Mouse (Mus musculus) cerebral cortex, adult 2 months (tissue): ENCODE data around the gene Gsta3.

Experiments used
- WGBS: fragments of 180-500 bp; shearing (Covaris S2); methylation state at CpG from one replicate; pipeline ENCODE4 v1.1.7; 2018; 5-methylcytosine and 5-hydroxymethylcytosine counted together

Gene Gsta3

GRCm38 (mm10) chr1:21239911-21240898 is at the start of gene Gsta3:
Gene Gsta3, plus strand, starts transcription at chr1:21240589.
- WGBS, result 81% methylated on average over 8 of the region's 8 CpGs

DNA sequence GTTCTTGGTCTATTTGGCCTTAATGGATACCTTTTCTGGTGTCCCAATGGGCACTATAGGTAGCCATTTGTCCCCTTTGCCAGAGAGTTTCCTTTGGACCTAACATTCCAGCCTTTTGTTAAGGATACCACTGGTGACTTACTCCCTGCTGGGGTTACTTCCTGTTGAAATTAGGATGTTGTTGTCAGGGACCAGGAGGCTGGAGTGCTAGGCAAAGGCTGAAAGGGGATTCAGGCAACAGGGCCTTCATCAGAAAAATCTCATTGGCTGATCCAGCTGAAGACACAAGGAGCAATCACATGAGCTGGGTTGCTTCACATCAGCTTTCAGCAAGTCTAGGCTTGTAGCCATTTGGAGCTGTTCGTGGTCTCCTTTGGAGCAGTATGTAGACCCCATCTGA is 34.1 kb upstream of the Gsta3 start:
- WGBS, result 94% methylated on average over 1 of the region's 1 CpGs

DNA sequence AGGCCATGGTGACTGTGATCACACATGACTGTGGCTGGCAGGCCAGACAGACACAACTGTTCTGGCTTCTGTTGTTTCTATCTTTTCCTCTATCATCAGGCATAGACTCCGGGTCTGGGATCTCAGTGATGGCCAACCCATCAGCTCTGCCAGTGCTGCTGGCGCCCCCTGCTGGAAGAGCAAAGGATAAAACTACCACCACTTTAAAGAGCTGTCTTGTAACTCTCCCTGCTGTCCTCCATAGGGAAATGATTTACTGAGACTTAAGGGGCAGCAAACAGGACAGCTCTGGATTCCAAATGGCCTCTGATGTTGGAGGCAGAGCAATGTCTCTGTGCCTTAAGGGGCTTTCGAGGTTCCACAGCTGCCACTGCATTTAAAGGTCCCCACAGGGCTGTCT is 26.9 kb upstream of the Gsta3 start:
- 16% methylated on average over 3 of the region's 3 CpGs for WGBS

GRCm38 (mm10) chr1:21213991-21214692 is 26.2 kb upstream of the Gsta3 start:
- WGBS, result 47% methylated on average over 6 of the region's 6 CpGs

GRCm38 (mm10) chr1:21218489-21218919 is 21.9 kb upstream of the Gsta3 start, which contains the start of gene Tmem14a:
Gene Tmem14a, plus strand, starts transcription at chr1:21218575.
- under 1% methylated on average over 17 of the region's 17 CpGs for WGBS

GRCm38 (mm10) chr1:21227756-21228395 is 12.5 kb upstream of the Gsta3 start:
- 94% methylated on average over 6 of the region's 6 CpGs for WGBS

DNA sequence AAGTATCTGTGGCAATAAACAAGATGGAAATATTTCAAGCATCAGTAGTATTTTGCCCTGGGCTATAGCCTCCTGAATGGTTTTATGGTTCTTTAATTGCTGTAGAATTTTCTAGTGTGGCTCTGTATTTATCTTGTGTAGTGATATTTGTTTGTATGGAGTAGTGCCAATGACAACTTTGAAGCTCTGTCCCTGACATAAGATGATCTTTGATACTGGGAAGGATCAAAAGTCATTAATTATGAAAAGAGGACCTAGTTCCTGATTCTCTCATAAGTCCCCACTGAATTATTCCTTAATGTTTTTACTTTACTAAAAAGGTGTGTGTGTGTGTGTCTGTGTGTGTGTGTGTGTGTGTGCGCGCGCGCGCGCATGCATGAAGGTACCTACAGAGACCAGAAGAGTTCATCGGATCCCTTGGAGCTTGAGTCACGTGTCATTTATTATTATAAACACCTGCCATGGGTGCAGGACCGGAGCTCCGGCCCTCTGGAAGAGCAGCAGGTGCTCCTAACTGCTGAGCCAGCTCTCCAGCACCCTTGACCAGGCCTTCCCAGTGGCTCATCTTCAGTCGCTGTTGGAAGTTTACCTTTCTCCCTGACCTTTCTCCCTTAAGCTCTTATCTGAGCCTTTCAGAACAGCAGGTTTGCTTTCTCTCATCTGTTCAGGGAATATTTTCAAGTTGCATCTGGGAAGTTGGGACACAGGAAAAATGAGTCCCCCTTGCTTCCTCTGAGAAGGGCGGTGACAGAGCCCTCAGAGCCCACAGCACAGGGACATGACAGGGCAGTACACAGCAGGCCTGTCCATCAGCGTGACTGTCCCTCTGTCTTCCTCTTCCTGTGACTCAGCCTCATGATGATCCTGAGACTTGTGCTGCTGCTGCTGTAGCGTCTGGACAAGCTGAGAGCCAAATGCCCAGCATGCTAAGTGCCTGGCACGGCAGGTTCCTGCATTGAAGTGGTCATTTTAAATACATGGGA is 11.4 kb upstream of the Gsta3 start:
- 83% methylated on average over 15 of the region's 15 CpGs for WGBS

- WGBS, result 85% methylated on average over 2 of the region's 2 CpGs
Measured at GRCm38 (mm10) chr1:21230376-21230775, 10.0 kb upstream of the Gsta3 start.

GRCm38 (mm10) chr1:21231744-21232464 is 8.5 kb upstream of the Gsta3 start:
- WGBS, result 34% methylated on average over 5 of the region's 5 CpGs

DNA sequence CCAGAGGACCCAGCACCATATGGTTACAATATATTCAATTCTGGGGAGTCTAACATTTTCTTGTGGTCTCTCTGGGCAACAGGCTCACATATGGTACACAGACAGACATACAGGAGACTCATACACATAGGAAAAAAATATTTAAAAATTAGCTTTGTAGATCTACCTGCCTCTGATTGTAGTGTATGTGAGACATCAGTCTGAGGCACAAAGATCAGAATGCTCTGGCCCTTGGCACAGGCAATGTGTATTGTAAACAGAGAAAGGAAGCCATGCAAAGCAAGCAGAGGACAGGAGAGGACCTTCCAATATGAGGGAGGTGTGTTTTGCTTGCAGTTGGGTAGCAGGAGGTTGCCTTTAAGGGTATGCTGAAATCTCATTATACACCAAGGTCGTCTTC is 7.9 kb upstream of the Gsta3 start:
- WGBS, result 82% methylated on average over 1 of the region's 1 CpGs

- 94% methylated on average over 6 of the region's 6 CpGs for WGBS
Measured at GRCm38 (mm10) chr1:21235359-21235758, 5.0 kb upstream of the Gsta3 start.

DNA sequence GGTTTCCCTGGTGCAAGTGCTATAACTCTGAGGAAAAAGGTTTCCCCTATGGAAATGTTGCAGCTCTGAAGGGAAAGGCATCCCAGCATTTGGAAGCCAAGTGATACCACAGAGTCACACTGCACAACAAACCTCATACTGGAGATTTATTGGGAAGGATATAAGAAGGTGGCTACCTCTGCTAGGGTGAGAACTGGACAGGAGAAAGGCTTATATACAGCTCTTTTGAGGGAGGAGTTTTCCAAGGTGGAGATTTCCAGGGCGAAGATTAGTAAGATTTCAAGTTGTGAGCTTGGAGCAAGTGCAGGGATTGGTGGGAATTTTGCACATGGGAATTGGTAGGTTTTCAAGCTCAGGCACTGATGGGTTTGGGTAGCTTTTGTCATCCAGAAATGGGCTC is 707 bp downstream of the Gsta3 start:
- WGBS, result 90% methylated on average over 1 of the region's 1 CpGs

- WGBS, result 82% methylated on average over 4 of the region's 4 CpGs
Measured at GRCm38 (mm10) chr1:21244290-21244960, 4.0 kb downstream of the Gsta3 start.

- 68% methylated on average over 3 of the region's 3 CpGs for WGBS
Measured at GRCm38 (mm10) chr1:21246136-21246535, 5.7 kb downstream of the Gsta3 start.

- WGBS, result 79% methylated on average over 9 of the region's 9 CpGs
Measured at GRCm38 (mm10) chr1:21248560-21249390, 8.4 kb downstream of the Gsta3 start.

DNA sequence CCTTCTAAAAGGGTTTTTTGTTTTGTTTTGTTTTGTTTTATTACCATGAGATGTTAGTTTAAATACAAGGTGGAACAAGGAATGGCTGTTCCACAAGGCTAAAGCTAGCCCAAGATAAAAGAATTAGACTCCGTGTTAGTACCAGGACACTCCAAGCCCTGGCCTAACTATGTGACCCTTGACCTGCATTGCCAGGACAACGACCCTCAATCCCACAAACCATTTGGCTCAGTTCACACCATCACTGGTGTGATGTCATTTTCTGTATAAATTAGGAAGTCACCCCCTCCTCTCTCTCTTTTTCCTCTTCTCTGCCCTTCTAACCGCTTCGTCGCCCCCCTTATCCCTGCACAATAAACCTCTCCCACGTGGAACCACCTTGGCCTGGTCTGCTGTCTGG is 11.3 kb downstream of the Gsta3 start:
- 82% methylated on average over 6 of the region's 6 CpGs for WGBS

- 87% methylated on average over 10 of the region's 10 CpGs for WGBS
Measured at GRCm38 (mm10) chr1:21252566-21253302, 12.3 kb downstream of the Gsta3 start.

- 89% methylated on average over 1 of the region's 1 CpGs for WGBS
Measured at GRCm38 (mm10) chr1:21253303-21253650, 12.9 kb downstream of the Gsta3 start.
